Mouse (Mus musculus): ENCODE results near the gene BC055324. TPM values are rescaled to one million over a fixed set of nuclear protein-coding genes. Genes with fewer than 3 reads are reported as not detected.

BC055324 gene
- polyA plus RNA-seq, 1 experiment from 2014 or later: 4.0 TPM

DNA sequence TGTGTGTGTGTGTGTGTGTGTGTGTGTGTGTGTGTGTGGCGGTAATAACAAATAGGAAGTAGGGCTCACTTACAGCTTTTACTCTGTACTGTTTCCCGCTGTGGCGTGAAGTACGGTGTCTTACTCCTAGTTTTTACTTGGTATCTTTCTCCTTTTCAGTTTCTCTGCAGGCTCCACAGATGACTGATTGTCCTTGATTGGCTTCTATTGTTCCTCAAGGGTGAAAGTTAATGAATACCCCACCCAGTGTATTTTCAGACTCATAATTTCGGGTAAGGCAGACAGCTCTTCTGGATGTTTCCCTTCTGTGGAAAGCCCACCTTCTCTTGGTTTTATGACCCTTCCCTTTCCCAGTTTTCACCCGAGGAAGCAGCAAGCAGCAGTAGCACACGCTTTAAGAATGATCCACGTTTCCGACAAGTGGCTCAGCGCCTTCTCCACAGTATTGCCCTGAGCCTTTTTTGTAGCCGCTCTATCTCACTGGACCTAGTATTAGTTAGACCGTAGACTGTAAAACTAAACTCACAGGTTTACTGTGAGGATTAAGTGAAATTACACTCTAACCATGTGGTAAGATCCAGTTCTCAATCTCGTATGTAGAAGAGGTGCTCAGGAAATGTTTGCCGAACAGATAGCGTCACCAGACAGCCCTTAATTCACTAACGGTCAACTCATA is 23.8 kb upstream of the BC055324 start:
- Histone ChIP-seq H3K9me3 (replicated peaks; ENCODE audit: control insufficient read depth, low read length, poor library complexity, severe bottlenecking) (no peaks in the 10 kb centered on the region), H3K27me3 (ENCODE audit: control insufficient read depth, insufficient read depth, low read depth, low read length) (no peaks in the 10 kb centered on the region), H3K27ac (ENCODE audit: low read length) (no peak overlapping the region), H3K4me2 (ENCODE audit: low read length) (no peak overlapping the region), H3K4me1 (ENCODE audit: control insufficient read depth, insufficient read depth, low read length) (no peaks in the 10 kb centered on the region), H3K36me3 (ENCODE audit: control insufficient read depth, insufficient read depth, low read length) (no peaks in the 10 kb centered on the region), H3K9ac (ENCODE audit: low read depth, low read length) (no peak overlapping the region), H3K4me3 (ENCODE audit: low read depth, low read length) (no peak overlapping the region)
- 91% methylated on average over 16 of the region's 16 CpGs for WGBS
- no peak for ATAC-seq

DNA sequence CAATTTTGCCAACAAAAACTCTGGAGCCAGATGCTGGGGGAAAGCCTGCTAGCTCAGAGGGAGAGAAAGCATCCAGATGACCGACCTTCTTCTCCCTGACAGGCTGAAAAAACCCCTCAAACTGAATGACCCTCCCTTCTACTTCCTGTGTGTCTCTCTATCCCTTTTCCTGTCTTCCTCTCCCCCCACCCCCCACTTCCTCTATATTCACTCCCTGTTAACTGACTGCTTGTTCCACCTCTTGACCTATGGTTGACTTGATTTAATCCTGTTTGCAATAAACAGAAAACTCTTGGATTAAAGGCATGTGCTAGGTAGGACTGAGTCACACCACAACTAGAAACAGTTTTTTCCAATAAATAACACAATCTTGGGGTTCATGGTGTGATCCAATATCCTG is 20.0 kb upstream of the BC055324 start:
- no peak overlapping the region for H3K4me3 ChIP-seq (ENCODE audit: low read depth, low read length)
- WGBS: 93% methylated on average over 1 of the region's 1 CpGs
- no peaks in the 10 kb centered on the region for H3K4me1 ChIP-seq (ENCODE audit: control insufficient read depth, insufficient read depth, low read length)
- H3K36me3 ChIP-seq (ENCODE audit: control insufficient read depth, insufficient read depth, low read length): no peaks in the 10 kb centered on the region
- ATAC-seq: no peak
- no peaks in the 10 kb centered on the region for H3K27me3 ChIP-seq (ENCODE audit: control insufficient read depth, insufficient read depth, low read depth, low read length)
- no peaks in the 10 kb centered on the region for H3K9me3 ChIP-seq (replicated peaks; ENCODE audit: control insufficient read depth, low read length, poor library complexity, severe bottlenecking)
- H3K4me2 ChIP-seq (ENCODE audit: low read length): no peak overlapping the region
- no peak overlapping the region for H3K27ac ChIP-seq (ENCODE audit: low read length)
- H3K9ac ChIP-seq (ENCODE audit: low read depth, low read length): no peak overlapping the region

GRCm38 (mm10) chr1:164009235-164009634 is 14.6 kb upstream of the BC055324 start:
- Histone ChIP-seq H3K4me1 (ENCODE audit: control insufficient read depth, insufficient read depth, low read length) (no peaks in the 10 kb centered on the region), H3K9me3 (replicated peaks; ENCODE audit: control insufficient read depth, low read length, poor library complexity, severe bottlenecking) (no peaks in the 10 kb centered on the region), H3K4me3 (ENCODE audit: low read depth, low read length) (no peak overlapping the region), H3K4me2 (ENCODE audit: low read length) (no peak overlapping the region), H3K36me3 (ENCODE audit: control insufficient read depth, insufficient read depth, low read length) (no peaks in the 10 kb centered on the region), H3K27ac (ENCODE audit: low read length) (no peak overlapping the region), H3K27me3 (ENCODE audit: control insufficient read depth, insufficient read depth, low read depth, low read length) (no peaks in the 10 kb centered on the region), H3K9ac (ENCODE audit: low read depth, low read length) (no peak overlapping the region)
- no peak for ATAC-seq
- 50% methylated on average over 2 of the region's 2 CpGs for WGBS

GRCm38 (mm10) chr1:164004311-164004710 is 9.7 kb upstream of the BC055324 start:
- Histone ChIP-seq H3K36me3 (ENCODE audit: control insufficient read depth, insufficient read depth, low read length) (no peaks in the 10 kb centered on the region), H3K4me3 (ENCODE audit: low read depth, low read length) (no peak overlapping the region), H3K27ac (ENCODE audit: low read length) (no peak overlapping the region), H3K4me2 (ENCODE audit: low read length) (no peak overlapping the region), H3K4me1 (ENCODE audit: control insufficient read depth, insufficient read depth, low read length) (no peaks in the 10 kb centered on the region), H3K27me3 (ENCODE audit: control insufficient read depth, insufficient read depth, low read depth, low read length) (no peaks in the 10 kb centered on the region), H3K9me3 (replicated peaks; ENCODE audit: control insufficient read depth, low read length, poor library complexity, severe bottlenecking) (no peaks in the 10 kb centered on the region), H3K9ac (ENCODE audit: low read depth, low read length) (no peak overlapping the region)
- ATAC-seq: no peak
- 84% methylated on average over 3 of the region's 3 CpGs for WGBS

DNA sequence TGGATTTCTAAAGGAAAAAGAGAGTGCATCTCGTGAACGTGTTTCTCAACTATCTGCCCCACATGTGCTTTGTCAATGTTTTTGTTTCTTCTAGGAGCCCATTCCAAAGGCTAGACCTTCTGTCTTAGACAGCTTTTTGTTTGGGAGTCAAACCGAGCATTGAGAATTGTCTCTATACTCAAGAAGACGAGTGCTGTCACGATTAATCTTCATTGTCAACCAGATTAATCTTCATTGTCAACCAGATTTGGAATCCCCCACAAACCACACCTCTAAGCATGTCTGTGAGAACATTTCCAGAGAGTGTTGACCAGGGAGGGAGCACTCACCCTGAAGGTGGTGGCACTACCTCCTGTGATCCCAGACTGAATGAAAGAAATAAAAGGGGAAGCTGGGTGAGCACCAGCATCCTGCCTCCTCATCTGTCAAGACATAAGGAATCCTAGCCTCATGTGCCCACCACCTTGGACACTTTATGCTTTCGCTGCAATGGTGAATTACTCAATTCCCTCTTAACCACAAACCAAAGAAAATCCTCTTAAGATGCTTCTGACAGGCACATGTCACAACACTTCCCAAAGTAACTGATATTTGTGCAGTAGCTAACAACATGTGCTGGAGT is 7.3 kb upstream of the BC055324 start:
- no peak overlapping the region for H3K4me2 ChIP-seq (ENCODE audit: low read length)
- H3K27ac ChIP-seq (ENCODE audit: low read length): no peak overlapping the region
- H3K9me3 ChIP-seq (replicated peaks; ENCODE audit: control insufficient read depth, low read length, poor library complexity, severe bottlenecking): no peaks in the 10 kb centered on the region
- no peak overlapping the region for H3K9ac ChIP-seq (ENCODE audit: low read depth, low read length)
- no peak for ATAC-seq
- H3K4me3 ChIP-seq (ENCODE audit: low read depth, low read length): no peak overlapping the region
- H3K36me3 ChIP-seq (ENCODE audit: control insufficient read depth, insufficient read depth, low read length): no peaks in the 10 kb centered on the region
- no peaks in the 10 kb centered on the region for H3K4me1 ChIP-seq (ENCODE audit: control insufficient read depth, insufficient read depth, low read length)
- no peaks in the 10 kb centered on the region for H3K27me3 ChIP-seq (ENCODE audit: control insufficient read depth, insufficient read depth, low read depth, low read length)
- WGBS: 47% methylated on average over 6 of the region's 6 CpGs

DNA sequence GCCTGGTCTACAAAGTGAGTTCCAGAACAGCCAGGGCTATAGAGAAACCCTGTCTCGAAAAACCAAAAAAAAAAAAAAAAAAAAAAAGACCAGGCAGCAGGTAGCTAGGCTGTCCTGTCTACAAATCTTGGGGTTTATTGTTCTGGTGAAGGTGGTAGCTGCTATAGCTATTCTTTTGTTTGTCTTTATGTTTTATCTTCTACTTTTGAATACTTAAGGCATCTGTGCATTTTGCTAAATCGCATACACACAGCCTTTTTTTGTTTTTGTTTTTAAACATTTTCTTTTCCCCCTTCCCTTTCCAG is 965 bp upstream of the BC055324 start:
- H3K27ac ChIP-seq (ENCODE audit: low read length): peak overlapping the region; percentile 87; the same call in 1 of the 2 replicates
- peak overlapping the region; percentile 56 for H3K4me2 ChIP-seq (ENCODE audit: low read length)
- no peaks in the 10 kb centered on the region for H3K36me3 ChIP-seq (ENCODE audit: control insufficient read depth, insufficient read depth, low read length)
- ATAC-seq: no peak
- H3K4me3 ChIP-seq (ENCODE audit: low read depth, low read length): peak overlapping the region; percentile 82
- peaks cover 9% of the 10 kb centered on the region for H3K4me1 ChIP-seq (ENCODE audit: control insufficient read depth, insufficient read depth, low read length)
- H3K9me3 ChIP-seq (replicated peaks; ENCODE audit: control insufficient read depth, low read length, poor library complexity, severe bottlenecking): no peaks in the 10 kb centered on the region
- WGBS: 93% methylated on average over 1 of the region's 2 CpGs
- H3K9ac ChIP-seq (ENCODE audit: low read depth, low read length): peak overlapping the region; percentile 67; the same call in 1 of the 2 replicates
- H3K27me3 ChIP-seq (ENCODE audit: control insufficient read depth, insufficient read depth, low read depth, low read length): no peaks in the 10 kb centered on the region

- Histone ChIP-seq H3K9ac (ENCODE audit: low read depth, low read length) (peak overlapping the region; percentile 67), H3K27me3 (ENCODE audit: control insufficient read depth, insufficient read depth, low read depth, low read length) (no peaks in the 10 kb centered on the region), H3K9me3 (replicated peaks; ENCODE audit: control insufficient read depth, low read length, poor library complexity, severe bottlenecking) (no peaks in the 10 kb centered on the region), H3K27ac (ENCODE audit: low read length) (peak overlapping the region; percentile 87), H3K4me2 (ENCODE audit: low read length) (peak overlapping the region; percentile 90), H3K4me1 (ENCODE audit: control insufficient read depth, insufficient read depth, low read length) (peaks cover 9% of the 10 kb centered on the region), H3K4me3 (ENCODE audit: low read depth, low read length) (peak overlapping the region; percentile 82), H3K36me3 (ENCODE audit: control insufficient read depth, insufficient read depth, low read length) (no peaks in the 10 kb centered on the region)
- 2% methylated on average over 38 of the region's 38 CpGs for WGBS
- peak; percentile 85 for ATAC-seq
Observed at GRCm38 (mm10) chr1:163994173-163994720, 349 bp downstream of the BC055324 start.

- no peak overlapping the region for H3K4me3 ChIP-seq (ENCODE audit: low read depth, low read length)
- H3K27me3 ChIP-seq (ENCODE audit: control insufficient read depth, insufficient read depth, low read depth, low read length): no peaks in the 10 kb centered on the region
- H3K4me2 ChIP-seq (ENCODE audit: low read length): no peak overlapping the region
- WGBS: 86% methylated on average over 4 of the region's 4 CpGs
- no peaks in the 10 kb centered on the region for H3K36me3 ChIP-seq (ENCODE audit: control insufficient read depth, insufficient read depth, low read length)
- H3K4me1 ChIP-seq (ENCODE audit: control insufficient read depth, insufficient read depth, low read length): peaks cover 9% of the 10 kb centered on the region
- no peaks in the 10 kb centered on the region for H3K9me3 ChIP-seq (replicated peaks; ENCODE audit: control insufficient read depth, low read length, poor library complexity, severe bottlenecking)
- no peak overlapping the region for H3K9ac ChIP-seq (ENCODE audit: low read depth, low read length)
- H3K27ac ChIP-seq (ENCODE audit: low read length): no peak overlapping the region
- no peak for ATAC-seq
Observed at GRCm38 (mm10) chr1:163992371-163992770, 2.2 kb downstream of the BC055324 start.

GRCm38 (mm10) chr1:163976515-163976914 is 18.1 kb downstream of the BC055324 start:
- Histone ChIP-seq H3K4me2 (ENCODE audit: low read length) (no peak overlapping the region), H3K27me3 (ENCODE audit: control insufficient read depth, insufficient read depth, low read depth, low read length) (no peaks in the 10 kb centered on the region), H3K4me1 (ENCODE audit: control insufficient read depth, insufficient read depth, low read length) (no peaks in the 10 kb centered on the region), H3K9ac (ENCODE audit: low read depth, low read length) (no peak overlapping the region), H3K4me3 (ENCODE audit: low read depth, low read length) (no peak overlapping the region), H3K9me3 (replicated peaks; ENCODE audit: control insufficient read depth, low read length, poor library complexity, severe bottlenecking) (no peaks in the 10 kb centered on the region), H3K36me3 (ENCODE audit: control insufficient read depth, insufficient read depth, low read length) (no peaks in the 10 kb centered on the region), H3K27ac (ENCODE audit: low read length) (no peak overlapping the region)
- 89% methylated on average over 1 of the region's 1 CpGs for WGBS
- no peak for ATAC-seq

All from midbrain, embryonic 16.5 days (tissue).